Mouse (Mus musculus) brown adipose tissue, adult 24 weeks (tissue): ENCODE results near the gene Olfr731. TPM values are rescaled to one million over a fixed set of nuclear protein-coding genes. Genes with fewer than 3 reads are reported as not detected.

Source experiments
- H3K27ac ChIP-seq: fragments of 200-500 bp; replicated peaks from 2 replicates; pipeline ENCODE4 v1.5.1; 2012; ENCODE audit warnings: low read depth, mild to moderate bottlenecking, low read length
- H3K4me1 ChIP-seq: fragments of 200-500 bp; 2 replicates; pipeline ENCODE4 v1.6.1; 2012; ENCODE audit warnings: low read length, mixed read lengths; ENCODE audit not compliant: control insufficient read depth, insufficient read depth, insufficient read length
- H3K4me3 ChIP-seq: fragments of 200-500 bp; 2 replicates; pipeline ENCODE4 v1.5.1; 2012; ENCODE audit warnings: low read depth, mild to moderate bottlenecking, low read length, moderate library complexity; ENCODE audit not compliant: insufficient read depth
- polyA plus RNA-seq: library from polyadenylated mRNA; stranded (reverse); fragments of >200 nt; gene quantifications from 2 replicates; pipeline ENCODE4 v1.2.4, GENCODE M21; 2012; ENCODE audit not compliant: missing spikeins, insufficient read depth, insufficient read length

Olfr731 gene
- not detected in 2 replicates for polyA plus RNA-seq

DNA sequence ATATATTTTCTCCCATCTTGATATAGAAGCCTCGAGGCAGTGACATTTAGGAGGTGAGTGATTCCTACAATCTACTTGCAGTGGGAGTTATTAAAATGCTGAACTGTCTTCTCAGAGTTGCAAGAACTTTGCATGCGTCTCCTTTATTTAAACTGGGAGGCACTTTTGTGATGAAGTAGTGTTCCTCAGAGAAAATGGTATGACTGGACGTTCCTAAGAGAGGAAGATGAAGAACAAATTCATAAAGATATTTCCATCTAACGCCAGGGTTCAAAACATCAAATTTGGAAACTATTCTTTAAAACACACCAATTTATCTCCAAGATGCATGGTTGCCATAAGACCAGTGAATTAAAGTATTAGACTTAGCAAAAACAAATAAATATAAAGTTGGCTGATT, at the start of gene Olfr731:
TSS of gene Olfr731 (minus strand) at position 101 of the 400 bp plus-strand sequence.
- Histone ChIP-seq H3K4me1 (no peaks in the 10 kb centered on the region), H3K4me3 (no peak within 1 kb of the TSS), H3K27ac (no peak within 1 kb of the TSS)

DNA sequence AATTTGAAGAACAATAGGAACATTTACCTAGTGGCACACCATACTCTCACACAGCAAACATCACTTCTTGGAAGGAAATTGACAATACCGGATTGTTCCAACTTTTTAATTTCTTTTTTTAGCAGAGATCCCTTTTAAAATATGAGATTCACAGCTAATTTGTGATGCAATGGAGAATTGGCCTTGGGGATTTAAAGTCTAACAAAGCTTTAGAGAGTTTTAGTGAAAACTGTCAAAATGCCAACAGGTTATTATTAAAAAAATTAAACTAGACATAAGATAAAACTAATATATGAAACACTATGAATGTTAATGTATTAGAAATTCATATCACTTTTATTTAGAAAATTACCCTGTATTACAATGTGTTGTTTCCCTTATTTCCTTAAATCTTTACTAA, 42.4 kb upstream of the Olfr731 start, which contains the start of gene Olfr732:
TSS of gene Olfr732 (minus strand) at position 101 of the 400 bp plus-strand sequence.
- H3K4me1 ChIP-seq = no peaks in the 10 kb centered on the region
- no peak within 1 kb of the TSS for H3K27ac ChIP-seq
- no peak within 1 kb of the TSS for H3K4me3 ChIP-seq

DNA sequence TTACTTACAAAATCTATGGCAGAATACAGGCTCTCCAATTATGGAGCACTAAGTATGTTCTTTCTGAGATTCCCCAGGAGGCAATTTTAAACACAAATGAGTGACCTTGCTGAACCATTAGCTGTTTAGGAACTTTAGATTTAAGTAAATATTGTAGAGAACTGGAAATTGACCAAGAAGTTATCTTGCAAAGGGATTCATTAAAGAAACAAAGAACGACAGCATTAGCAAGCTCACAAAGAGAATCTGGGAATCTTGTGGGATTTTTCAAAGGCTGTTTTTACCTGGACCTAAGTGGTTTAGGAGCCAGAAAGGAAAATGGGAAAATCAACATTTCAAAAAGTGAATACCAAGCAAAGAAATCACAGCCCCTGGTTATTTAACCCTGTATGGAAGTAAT, 53.6 kb downstream of the Olfr731 start, which contains the start of gene Olfr730:
TSS of gene Olfr730 (minus strand) at position 101 of the 400 bp plus-strand sequence.
- H3K4me1 ChIP-seq = no peaks in the 10 kb centered on the region
- no peak within 1 kb of the TSS for H3K27ac ChIP-seq
- no peak within 1 kb of the TSS for H3K4me3 ChIP-seq

Other genes starting within 250 kb of the Olfr731 start
- not detected in 2 replicates for gene Olfr725, start 201.5 kb downstream of the Olfr731 start, polyA plus RNA-seq
- not detected in 2 replicates for gene Olfr726, start 150.9 kb downstream of the Olfr731 start, polyA plus RNA-seq
- not detected in 2 replicates for gene Olfr727, start 118.7 kb downstream of the Olfr731 start, polyA plus RNA-seq
- gene Olfr728, start 99.2 kb downstream of the Olfr731 start, polyA plus RNA-seq = not detected in 2 replicates
- gene Olfr729, start 89.0 kb downstream of the Olfr731 start, polyA plus RNA-seq = not detected in 2 replicates
- not detected in 2 replicates for gene Olfr730, start 53.7 kb downstream of the Olfr731 start, polyA plus RNA-seq
- gene Olfr732, start 42.3 kb upstream of the Olfr731 start, polyA plus RNA-seq = not detected in 2 replicates
- gene Olfr733, start 59.7 kb upstream of the Olfr731 start, polyA plus RNA-seq = not detected in 2 replicates
- not detected in 2 replicates for gene Olfr734, start 84.9 kb upstream of the Olfr731 start, polyA plus RNA-seq
- gene Olfr735, start 107.0 kb upstream of the Olfr731 start, polyA plus RNA-seq = not detected in 2 replicates
- not detected in 2 replicates for gene Tlr11, start 116.0 kb upstream of the Olfr731 start, polyA plus RNA-seq
- not detected in 2 replicates for gene Olfr736, start 139.3 kb upstream of the Olfr731 start, polyA plus RNA-seq
- gene Olfr738, start 165.7 kb upstream of the Olfr731 start, polyA plus RNA-seq = not detected in 2 replicates
- gene Olfr739, start 176.8 kb upstream of the Olfr731 start, polyA plus RNA-seq = not detected in 2 replicates
- not detected in 2 replicates for gene Olfr740, start 203.7 kb upstream of the Olfr731 start, polyA plus RNA-seq
- not detected in 2 replicates for gene Olfr741, start 230.9 kb upstream of the Olfr731 start, polyA plus RNA-seq